Mouse (Mus musculus) adipocyte (in vitro differentiated cells): ENCODE measurements around the gene Prrg2.
"Not testable (repeated sequence)": the region's sequence is repeated elsewhere in the genome, so short reads cannot be mapped to it uniquely, and the experiment has no call there.

Experiments used
- DNase-seq: peaks from one replicate; pipeline ENCODE4 v3.0.0-alpha.2; 2016; ENCODE audit warnings: low spot score

Prrg2 gene

DNA sequence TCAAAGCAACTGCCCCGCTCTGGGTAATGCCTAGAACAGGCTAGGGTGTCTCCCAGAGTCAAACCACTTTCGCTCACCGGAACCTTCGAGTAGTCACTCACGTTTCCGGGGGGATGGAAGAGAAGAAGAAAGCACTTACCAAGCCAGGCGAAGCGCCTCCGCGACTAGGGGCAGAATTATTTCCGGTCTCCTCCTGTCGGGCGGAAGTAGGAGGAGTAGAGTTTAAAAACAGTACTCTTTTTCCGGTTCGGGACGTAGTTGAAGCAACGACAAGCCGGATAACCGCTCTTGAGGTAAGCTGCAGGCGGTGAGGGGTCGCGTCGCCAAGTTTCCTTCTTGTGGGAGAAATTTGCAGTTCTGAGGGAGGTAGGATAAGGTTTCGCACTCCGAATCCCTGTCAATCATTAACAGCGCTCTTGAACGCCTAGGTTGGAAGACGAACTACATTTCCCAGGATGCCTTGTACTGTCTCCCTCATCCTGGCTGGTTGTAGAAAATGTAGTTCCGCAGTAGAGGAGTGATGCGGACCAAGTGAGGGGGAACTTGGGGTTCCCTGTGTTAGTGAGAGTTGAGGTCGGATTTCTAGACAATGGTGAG, at the start of gene Prrg2, which contains the start of gene Nosip:
TSS of gene Prrg2 (minus strand) at position 439 of the 597 bp plus-strand sequence.
TSS of gene Nosip (plus strand) at position 191 of the 597 bp plus-strand sequence.
- peak; percentile 97 for DNase-seq

DNA sequence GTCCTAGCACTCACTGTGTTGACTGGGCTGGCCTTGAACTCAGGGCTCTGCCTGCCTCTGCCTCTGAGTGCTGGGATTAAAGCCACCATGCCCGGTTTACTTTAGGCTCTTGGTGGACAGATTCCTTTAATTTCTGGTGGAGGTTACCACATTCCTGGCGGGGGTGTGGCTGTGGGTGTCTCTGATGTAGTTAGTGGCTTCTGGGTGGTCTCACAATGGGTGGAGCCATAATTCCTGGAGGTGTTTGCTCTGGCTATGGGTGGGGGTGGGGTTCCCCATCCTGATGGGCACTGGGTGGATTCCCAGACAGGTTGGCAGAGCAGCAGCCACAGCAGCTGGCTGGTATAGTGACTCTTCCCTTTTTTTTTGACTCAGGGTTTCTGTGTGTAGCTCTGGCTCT, 49.5 kb upstream of the Prrg2 start:
- DNase-seq, result no peak

DNA sequence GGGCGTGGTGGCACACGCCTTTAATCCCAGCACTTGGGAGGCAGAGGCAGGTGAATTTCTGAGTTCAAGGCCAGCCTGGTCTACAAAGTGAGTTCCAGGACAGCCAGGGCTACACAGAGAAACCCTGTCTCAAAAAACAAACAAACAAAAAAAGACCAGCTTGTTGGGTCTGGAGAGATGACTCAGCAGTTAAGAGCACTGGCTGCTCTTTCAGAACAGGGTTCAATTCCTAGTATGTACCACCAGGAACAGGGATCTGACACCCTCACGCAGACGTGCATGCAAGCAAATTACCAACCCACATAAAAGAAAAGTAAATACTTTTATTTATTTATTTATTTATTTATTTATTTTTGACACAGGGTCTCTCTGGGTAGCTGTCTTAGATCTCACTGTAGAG, 47.6 kb upstream of the Prrg2 start:
- not testable (repeated sequence) for DNase-seq

DNA sequence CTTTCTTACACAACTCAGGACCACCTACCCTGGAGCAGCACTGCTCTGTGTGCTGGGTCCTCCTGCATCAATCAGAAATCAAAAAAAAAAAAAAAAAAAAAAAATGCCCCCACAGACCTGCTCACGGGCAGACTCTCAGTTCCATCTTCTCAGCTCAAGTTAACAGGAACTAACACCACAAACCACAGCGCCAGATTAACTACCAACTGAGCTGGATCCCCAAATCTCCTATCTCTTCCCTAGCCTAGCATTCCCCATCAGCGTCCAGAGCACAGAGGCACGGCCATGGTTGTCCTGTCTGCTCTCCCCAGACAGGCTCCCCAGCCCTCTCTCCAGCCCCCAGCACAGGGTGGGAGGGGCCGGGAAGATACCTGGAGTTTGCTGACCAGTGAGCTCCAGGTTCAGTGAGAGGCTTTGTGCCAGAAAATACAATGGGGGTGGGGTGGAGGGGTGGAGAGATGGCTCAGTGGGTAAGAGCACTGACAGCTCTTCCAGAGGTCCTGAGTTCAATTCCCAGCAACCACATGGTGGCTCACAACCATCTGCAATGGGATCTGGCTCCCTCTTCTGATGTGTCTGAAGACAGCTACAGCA, 44.7 kb upstream of the Prrg2 start:
- no peak for DNase-seq

DNA sequence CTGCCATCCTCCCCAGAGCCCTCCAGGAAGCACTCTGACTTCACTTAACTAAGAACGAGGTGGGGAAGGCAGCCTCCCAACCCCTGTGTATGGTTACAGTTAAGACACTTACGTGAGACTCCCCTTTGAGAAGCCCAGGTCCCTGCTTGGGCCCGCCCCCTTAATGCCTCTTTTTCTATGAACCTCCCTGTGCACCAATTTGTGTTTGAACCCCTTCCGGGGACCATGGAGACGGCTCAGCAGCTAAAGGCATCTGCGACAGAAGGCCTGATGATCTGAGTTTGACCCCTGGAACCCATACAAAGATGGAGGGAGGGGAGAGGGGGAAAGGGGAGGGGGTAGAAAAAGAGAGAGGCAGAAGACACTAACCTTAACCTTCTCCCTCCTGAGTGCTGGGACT, 44.0 kb upstream of the Prrg2 start:
- no peak for DNase-seq

DNA sequence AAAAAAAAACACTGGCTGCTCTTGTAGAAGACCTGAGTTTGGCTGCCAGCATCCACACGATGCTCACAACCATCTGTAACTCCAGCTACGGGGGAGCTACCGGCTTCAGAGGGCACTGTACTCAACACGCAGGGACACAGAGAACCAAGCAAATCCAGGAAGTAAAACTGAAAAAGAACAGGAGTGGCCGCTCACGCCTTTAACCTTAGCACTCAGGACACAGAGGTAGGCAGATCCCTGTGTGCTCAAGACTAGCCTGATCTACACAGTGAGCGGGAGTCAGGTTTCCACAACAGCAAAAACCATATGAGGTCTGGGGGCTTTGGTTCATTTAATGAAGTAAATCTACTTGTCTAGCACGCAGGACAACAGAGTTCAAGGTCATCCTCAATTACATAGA, 43.0 kb upstream of the Prrg2 start:
- no peak for DNase-seq

DNA sequence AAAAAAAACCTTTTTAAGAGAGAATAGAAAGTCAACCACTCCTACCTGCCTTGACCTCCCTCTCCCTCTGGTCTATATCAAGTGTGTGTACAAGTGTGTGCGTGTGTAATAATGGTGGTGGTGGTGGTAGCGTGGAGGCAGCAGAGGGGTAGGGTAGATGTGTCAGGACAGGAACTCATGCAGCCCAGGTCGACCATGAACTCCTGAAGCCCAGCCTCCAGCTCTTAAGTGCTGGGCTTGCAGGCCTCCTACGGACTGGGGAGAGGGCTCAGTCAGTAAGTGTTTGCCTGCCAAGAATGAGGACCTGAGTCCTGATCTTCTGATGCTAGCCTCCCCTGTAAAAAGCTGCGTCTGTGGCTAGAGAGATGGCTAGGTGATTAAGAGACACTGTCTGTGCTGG, 42.5 kb upstream of the Prrg2 start:
- DNase-seq, result no peak

DNA sequence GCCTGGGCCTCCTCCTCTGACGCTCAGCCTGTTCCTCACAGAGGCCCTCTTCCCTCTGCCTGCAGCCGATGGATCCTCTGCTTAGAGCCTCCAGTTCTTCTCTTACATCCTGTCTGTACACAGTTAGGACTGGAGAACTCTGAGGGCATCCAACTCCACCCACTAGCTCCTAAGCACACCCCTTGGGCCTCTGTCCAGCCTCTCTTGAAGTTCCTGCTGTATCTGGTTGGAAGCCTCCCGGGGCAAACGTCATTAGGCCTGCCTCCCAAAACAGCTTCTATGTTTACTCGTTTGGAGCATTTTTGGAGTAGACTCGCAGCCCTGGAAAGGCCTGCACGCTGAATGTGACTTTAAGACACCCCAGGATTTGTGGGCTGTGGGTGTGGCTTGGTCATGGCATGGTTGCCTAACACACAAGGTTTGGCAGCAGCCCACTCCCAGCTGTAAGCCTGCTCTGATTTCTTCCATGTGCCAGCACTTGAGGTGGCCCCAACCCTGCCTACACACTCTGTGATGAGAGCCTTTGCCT, 41.2 kb upstream of the Prrg2 start, which contains the start of gene Fcgrt:
TSS of gene Fcgrt (minus strand) at position 200 of the 529 bp plus-strand sequence.
- DNase-seq, result peak; percentile 99

DNA sequence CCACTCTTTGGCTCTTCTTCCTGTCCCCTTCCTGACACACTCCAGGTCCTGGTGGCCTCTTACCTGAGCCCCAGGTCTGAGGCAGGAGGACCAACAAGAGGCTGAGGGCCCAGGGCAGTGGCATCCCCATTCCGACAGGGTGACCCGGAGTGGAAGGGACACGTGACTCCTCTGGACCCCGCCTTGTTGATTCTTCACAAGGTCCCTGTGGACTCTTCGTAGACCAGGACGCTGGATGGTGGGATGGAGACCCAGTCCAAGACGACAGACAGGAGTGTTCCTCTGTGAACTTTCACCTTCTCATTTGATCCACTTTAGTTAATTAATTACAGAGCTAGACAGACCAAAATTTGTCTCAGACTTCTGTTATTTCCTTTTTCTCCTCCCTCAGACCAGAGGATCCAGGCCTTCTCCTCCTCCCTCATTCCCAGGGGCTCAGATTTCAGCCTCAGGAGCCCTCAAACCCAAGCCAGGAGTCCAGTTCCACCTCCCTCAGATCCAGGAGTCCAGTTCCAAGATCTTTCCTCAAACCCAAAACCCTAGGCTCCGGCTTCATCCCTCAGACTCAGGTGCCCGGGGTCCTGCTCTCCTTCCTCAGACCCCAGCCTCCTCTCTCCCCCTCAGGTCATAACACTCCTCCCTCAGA, 40.6 kb upstream of the Prrg2 start:
- DNase-seq, result no peak

DNA sequence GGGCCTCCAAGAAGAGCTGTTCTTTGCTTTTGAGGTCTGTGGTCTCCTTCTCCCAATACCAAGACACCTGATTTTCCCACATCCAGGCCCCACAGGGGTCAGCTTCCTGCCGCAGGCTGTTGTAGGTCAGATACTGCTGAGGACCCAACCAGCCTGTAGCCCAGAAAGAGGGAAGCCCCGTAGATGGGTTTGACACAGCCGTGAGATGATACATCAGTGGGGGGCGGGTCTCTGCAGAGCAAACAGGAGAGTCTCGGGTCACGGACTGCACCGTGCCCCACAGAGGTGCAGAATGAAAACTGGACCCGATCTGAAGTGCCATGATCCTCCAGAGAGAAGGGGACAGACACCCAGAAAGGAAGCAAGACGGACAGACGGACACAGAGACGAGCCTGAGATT, 40.0 kb upstream of the Prrg2 start:
- no peak for DNase-seq

DNA sequence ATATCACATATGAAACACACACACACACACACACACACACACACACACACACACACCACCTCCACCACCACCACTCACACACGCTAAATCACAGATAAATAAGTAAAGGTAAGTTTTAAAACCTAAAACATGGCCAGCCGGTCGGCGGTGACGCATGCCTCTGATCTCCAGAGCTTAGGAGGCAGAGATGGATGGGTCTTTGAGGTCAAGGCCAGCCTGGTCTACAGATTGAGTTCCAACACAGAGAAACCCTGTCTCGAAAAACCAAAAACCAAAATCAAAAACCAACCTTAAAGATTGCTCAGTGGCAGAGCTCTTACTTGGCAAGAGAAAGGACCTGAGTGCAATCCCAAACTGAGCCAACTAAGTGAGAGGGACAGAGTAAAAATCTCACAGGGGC, 37.6 kb upstream of the Prrg2 start:
- peak; percentile 58 for DNase-seq

DNA sequence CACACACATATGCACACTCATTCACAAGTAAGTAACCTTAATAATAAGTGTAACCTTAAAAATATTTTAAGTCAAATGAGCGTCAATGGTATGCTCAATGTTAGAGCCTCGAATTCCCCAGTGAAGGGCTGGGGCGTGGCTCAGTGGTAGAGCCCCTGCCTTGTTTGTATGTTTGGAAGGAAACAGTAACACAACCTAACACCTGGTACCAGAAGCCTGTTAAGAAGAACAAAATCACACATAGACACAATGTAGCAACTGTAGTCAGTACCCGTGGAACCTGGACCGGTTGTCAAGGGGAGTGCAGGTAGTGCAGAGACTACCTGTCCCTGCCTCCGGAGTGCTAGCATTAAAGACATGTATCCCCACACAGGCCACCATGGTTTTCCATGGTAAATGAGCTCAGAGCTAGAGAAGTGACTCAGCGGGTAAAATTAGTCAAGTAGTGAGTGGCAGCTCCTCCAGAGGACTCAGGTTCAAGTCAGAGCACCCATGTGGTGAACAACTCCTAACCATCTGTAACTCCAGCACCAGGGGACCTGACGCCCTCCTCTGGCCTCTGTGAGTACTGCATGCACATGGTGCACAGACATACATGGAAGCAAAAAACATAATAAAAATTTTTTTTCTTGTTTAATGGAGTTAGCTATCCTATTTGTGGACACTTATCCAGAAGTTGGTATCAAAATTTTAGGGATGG, 36.2 kb upstream of the Prrg2 start:
- DNase-seq, result no peak

DNA sequence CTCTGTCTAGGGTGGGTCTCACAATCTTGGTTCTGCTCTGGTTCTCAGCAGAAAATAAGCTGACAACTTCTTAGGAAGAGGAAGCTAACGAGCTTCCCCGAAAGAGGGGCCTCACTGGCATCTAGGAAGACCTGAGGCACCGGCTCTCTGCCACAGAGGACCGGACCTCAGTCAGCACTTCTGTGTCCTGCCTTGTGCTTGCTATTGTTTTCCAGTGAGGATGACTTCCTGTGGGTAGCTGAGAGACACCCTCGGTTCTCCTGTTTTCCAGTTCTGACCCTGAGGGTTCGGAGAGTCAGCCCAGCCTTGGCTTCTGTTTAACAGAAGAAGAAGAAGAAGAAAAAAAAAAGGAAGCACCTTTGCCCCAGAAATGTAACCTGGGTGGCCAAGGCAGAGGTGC, 35.0 kb upstream of the Prrg2 start:
- no peak for DNase-seq

DNA sequence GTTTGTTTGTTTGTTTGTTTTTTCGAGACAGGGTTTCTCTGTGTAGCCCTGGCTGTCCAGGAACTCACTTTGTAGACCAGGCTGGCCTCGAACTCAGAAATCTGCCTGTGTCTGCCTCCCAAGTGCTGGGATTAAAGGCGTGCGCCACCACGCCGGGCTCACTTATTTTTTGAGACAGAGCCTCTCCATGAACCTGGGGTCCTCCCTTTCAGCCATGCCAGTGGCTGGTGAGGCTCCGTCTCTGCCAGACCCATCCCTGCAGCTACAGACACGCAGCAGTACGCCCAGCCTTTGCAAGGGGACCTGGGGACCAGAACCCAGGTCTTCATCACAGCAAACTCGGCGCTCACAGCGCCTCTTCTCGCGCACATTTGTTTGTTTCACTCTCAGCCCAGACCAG, 33.5 kb upstream of the Prrg2 start:
- DNase-seq, result not testable (repeated sequence)

DNA sequence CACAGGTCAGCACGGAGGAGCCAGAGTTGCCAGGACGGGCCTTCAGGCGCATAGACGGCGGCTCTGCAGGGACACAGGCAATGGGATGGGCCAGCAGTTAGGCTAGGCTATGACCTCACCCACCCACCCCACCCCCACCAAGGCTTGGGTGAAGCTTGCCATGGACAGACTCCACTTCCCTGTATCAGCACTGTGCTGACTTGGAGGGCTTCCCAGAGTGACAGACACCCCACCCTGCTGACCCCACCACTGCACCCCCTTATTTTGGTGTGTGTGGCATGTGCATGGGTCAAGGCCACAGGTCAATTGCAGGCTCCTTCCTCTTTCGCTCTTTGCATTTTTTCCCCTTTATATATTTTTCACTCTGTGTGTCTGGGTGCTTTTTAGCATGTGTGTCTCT, 32.9 kb upstream of the Prrg2 start:
- no peak for DNase-seq

DNA sequence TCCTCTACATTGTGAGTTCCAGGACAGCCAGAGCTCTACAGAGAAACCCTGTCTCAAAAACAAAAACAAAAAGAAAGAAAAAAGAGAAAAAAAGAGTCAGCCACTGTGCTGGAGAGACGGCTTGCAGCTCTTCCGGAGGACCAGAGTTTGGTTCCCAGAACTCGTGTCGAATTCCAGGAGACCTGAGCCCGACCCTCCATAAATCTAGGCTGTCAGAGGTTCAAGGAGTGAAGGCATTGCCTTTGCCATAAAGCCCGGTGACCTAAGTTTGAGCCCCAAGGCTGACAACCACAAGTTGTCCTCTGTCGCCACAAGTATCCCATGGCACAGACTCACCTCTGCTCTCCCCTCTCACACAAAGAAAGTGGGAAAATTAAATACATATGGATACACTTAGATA, 31.6 kb upstream of the Prrg2 start:
- peak; percentile 31 for DNase-seq

DNA sequence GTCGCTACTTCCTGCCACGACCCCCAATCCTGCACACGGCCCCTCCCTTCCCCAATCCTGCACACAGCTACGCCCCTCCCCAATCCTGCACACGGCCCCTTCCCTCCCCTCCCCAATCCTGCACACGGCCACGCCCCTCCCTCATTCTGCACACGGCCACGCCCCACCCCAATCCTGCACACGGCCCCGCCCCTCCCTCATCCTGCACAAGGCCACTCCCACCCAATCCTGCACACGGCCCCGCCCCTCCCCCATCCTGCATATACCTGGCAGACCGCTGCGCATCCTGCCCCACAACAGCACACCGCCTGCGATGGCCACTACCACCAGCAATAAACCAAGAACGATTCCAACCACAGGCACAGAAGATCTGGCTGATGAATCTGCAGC, 31.0 kb upstream of the Prrg2 start:
- DNase-seq, result no peak

DNA sequence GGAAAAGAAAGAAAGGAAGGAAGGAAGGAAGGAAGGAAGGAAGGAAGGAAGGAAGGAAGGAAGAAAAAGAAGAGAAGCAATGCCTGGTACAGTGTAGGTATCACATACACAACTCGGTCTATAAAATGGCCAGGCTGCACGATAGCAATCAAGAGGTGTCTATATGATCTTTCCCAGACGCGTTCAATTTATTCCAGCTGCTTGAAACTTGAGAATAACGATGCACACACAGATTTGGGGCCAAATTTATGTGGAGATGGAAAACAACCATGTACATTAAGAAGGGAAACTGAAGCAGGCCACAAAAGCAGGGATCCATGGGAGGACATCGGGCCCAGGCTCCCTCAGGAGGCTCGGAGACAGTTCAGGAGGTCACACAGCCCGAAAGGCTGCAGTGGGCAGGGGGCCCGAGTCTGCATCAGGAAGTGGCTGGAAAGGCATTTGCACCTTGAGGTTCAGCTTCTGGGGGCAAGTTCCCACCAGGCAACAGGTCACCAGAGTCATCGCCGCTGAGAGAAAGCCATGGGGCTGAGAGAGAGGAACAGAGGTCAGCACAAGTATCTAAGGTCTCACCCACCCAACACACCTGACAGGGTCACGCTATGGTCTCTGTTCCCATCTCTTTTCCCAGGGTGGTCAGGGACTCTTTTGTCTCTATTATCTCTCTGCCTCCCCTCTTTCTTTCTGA, 30.5 kb upstream of the Prrg2 start:
- no peak for DNase-seq

DNA sequence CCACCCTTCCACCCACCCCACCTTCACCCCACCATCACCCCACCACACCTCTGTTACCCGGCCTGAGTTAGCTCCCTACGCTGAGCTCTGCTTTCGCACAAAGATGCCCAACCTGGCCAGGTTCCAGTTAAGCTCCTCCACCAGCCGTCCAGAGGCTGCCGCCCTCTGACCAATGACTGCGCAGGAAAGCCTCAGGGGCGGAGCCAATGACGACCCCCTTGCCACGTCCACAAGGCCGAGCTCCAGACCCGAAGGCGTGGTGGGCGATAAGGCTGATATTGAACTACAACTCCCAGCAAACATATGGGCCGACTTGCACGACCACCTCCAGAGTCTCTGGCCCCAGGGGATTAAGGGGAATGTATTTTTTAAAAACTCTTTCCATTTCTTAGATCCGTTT, 29.6 kb upstream of the Prrg2 start, which contains the start of gene Rcn3:
TSS of gene Rcn3 (minus strand) at position 174 of the 400 bp plus-strand sequence.
- peak; percentile 60 for DNase-seq

DNA sequence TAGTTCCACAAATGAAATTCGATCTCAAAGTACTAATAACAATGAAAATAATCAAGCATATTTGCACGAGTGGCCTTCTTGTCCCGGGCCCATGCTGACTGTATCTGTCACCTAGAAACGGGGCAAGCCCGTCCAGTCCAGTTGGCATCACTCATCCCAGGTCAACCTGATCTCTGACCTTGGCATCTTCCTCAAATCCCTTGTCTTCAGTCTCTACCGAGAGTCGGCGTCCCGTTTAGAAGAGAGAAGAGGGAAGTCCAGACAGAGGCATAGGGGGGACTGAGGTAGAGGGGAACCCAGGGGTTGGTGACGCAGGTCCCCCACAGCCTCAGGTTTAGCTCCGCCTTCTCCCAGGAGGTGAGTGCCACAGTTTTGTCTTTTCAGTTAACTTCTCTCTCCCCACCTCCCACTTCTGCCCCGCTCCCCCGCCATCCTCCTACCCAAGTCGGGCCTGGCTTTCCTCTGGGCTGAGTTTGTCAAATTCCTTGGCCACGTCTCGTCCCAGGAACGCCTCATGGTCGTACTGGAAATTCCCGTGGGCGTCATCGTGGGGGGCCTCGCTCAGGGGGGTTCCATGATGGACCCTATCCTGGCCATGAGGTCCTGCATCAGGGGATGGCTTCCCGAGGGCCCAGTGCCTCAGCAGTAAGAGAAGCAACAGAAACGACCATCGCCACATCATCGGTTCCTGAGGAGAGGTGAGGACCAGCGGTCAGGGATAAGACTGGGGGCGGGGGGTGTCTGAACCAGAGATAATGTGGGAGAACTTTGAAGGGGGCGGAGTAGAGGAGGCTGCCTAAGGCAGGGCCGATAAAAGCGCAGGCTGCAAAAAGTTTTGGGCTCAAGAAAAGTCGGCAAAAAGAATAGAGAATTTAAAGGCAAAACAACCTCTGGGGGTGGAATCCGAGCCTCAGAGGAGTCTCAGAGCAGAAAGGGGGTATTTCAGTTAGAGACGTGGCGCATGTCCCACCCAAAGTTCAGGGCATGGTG, 28.8 kb upstream of the Prrg2 start:
- DNase-seq, result no peak
